Mouse (Mus musculus): Measurements from ENCODE around the gene Nf1. TPM values are rescaled to one million over a fixed set of nuclear protein-coding genes. Genes with fewer than 3 reads are reported as not detected.

The Nf1 gene
- total RNA-seq, 1 experiment from 2014 or later, result 71.1 TPM

DNA sequence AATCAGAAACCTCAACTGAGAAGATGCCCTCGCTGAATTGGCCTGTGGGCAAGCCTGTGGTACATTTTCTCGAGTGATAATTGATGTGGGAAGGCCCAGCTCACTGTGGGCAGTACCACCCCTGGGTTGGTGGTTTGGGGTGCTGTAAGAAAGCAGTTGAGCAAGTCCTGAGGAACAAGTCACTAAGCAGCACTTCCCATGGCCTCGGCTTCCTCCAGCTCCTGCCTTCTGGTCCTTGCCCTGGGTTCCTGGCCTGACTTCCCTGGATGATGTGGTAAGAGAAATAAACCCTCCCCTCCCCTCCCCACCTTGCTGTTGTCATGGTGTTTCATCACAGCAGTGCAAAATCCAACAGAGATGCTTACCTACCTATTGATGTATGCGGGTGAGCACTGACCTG is 11.4 kb upstream of the Nf1 start:
- no peak for DNase-seq

DNA sequence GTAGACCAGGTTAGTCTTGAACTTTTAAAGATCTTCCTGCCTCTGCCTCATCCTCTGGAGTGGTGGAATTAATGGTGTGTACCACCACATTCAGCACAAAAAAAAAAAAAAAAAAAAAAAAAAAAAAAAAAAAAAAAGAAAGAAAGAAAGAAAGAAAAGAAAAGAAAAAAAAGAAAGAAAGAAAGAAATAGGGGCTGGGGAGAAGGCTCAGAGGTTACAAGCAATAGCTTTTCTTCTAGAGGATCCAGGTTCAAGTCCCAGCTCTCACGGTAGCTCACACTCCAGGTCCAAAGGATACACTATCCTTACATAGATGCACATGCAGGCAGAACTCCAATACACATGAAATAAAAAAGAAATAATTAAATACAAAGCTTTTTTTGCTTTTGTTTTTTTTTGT is 9.9 kb upstream of the Nf1 start:
- DNase-seq, result no peak

GRCm38 (mm10) chr11:79335077-79335476 is 4.4 kb upstream of the Nf1 start:
- no peak for DNase-seq

DNA sequence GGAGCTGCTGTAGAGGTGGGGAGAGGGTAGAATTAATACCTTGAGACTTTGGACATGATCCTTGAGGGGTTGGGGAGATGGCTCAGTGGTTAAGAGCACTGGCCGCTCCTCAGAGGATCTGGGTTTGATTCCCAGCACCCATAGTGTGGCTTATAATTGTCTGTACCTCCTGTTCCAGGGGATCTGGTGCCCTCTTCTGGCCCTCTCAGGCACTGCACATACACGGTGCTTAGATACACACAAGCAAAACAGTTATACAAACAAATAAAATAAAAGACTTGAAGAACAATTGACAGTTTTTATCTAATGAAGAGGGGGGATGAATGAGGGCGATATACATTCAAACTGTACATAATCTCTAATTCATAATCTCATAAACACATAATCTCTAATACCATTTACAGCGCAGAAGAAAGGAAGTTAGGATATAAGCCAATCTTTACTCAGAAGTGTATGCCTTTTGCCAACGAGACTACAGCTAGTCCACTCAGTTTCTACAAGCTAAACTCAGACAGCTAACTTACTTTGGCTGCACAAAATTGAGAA is 2.7 kb upstream of the Nf1 start:
- DNase-seq, result no peak

- no peak for DNase-seq
Observed at GRCm38 (mm10) chr11:79338621-79339020, 872 bp upstream of the Nf1 start.

DNA sequence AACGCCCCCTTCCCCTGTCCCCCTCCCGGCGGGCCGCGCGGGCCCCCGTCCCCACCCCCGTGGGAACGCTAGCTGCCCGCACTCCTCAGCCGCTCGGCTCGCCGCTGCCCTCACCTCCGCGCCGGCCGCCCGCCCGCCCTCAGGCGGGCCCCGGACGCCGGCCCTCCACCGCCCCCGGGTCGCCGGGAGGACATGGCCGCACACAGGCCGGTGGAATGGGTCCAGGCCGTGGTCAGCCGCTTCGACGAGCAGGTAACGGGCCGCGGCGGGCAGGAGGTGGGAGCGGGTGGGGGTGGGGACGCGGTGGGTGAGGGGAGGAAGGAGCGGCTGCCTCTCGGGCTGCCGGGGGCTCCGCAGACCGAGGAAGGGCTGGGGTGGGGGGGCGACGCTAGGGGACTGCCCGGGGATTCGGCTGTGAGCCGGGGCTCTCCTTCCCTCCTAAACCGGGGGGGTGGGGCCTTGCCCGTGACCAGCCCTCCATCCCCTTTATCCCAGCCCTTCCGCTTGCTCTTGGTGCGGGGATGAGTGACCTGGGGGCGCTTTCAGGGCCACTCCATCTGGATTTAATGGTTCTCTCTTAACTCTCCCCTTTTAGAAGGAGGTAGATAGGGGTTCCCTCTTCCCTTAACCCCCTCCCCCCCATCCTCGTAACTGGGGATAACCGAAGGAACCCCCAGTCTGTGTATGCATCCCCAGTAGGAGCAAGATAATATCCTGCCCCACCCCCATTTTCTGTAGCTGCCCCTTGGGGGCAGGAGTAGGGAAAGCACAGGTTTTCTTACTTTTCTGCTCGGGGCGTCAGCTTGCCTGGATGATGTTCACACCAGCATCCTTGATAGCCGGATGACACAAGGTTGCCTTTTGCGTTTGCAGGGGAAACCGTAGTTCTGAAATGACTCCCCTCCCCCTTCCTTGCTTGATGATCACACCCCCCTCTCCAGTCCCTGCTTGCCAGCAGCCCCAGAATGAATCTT is 602 bp downstream of the Nf1 start:
- DNase-seq, result peak; percentile 39

DNA sequence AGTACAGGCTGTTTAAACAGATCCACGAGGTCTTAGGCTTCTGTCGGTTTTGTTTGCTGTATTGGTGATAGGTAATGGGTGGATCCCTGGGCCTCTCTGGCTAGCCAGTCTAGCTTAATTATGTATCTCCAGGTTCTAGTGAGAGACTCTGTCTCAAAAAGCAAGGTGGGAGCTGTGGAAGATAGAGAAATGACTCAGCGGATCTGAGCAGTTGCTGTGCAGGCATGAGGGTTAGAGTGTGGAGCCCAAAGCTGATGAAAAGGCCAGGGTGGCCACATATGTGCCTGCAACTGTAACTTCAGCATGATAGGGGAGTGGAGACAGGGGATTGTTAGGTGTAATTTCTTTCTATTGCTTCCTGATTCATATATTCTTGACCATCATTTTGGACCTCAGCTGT is 17.5 kb downstream of the Nf1 start:
- DNase-seq, result no peak

DNA sequence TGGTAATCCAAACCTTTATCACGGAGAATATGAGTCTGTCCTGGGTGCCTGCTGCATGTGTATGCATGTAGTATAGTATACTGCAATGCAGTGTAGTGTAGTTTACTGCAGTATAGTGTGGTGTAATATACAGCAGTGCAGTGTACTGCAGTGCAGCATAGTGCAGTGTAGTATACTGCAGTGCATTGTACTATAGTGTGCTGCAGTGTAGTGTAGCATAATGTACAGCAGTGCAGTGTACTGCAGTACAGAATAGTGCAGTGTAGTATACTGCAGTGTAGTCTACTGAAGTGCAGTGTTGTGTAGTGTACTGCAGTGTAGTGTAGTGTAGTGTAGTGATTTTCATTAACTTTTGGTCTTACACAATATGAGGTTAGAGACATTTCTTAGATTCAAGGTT is 17.9 kb downstream of the Nf1 start:
- no peak for DNase-seq

- no peak for DNase-seq
Observed at GRCm38 (mm10) chr11:79364956-79365355, 25.5 kb downstream of the Nf1 start.

GRCm38 (mm10) chr11:79366284-79366683 is 26.8 kb downstream of the Nf1 start:
- no peak for DNase-seq

GRCm38 (mm10) chr11:79373031-79373430 is 33.5 kb downstream of the Nf1 start:
- no peak for DNase-seq

- DNase-seq, result peak; percentile 91
Observed at GRCm38 (mm10) chr11:79398336-79398735, 58.8 kb downstream of the Nf1 start.

- DNase-seq, result no peak
Observed at GRCm38 (mm10) chr11:79403625-79404319, 64.3 kb downstream of the Nf1 start.

GRCm38 (mm10) chr11:79413761-79414513 is 74.4 kb downstream of the Nf1 start:
- no peak for DNase-seq

GRCm38 (mm10) chr11:79422496-79422895 is 83.0 kb downstream of the Nf1 start:
- DNase-seq, result no peak

- no peak for DNase-seq
Observed at GRCm38 (mm10) chr11:79426571-79426970, 87.1 kb downstream of the Nf1 start.

GRCm38 (mm10) chr11:79427638-79428037 is 88.1 kb downstream of the Nf1 start:
- no peak for DNase-seq

DNA sequence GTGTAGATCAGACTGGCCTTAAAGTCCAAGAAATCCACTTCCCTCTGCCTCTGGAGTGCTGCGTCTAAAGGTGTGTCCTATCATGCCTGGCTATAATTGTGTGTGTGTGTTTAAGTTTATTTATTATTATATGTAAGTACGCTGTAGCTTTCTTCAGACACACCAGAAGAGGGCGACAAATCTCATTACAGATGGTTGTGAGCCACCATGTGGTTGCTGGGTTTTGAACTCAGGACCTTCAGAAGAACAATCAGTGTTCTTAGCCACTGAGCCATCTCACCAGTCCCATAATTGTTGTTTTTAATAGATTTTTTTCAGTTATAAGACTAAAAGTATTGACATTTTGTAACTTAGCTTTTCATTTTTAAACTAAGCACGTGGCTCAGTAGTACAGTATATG is 95.8 kb downstream of the Nf1 start:
- DNase-seq, result no peak

DNA sequence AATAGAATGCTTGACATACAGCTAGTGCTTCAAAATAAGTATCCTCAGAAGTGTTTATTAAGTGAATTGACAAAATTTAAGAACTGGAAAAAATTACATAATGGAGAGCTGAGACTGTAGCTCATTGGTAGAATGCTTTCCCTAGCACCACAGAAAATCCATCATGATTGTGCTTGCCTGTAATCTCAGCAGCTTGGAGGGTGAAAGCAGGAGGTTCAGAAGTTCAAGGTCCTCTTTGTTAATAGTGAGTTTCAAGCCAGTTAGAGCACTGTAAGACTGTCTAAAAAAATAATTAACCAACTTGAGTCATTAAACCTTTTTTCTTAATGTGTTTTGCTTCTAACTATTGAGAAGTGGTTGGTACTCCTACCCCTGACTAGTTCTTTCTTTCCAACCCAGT is 108.9 kb downstream of the Nf1 start:
- DNase-seq, result no peak

DNA sequence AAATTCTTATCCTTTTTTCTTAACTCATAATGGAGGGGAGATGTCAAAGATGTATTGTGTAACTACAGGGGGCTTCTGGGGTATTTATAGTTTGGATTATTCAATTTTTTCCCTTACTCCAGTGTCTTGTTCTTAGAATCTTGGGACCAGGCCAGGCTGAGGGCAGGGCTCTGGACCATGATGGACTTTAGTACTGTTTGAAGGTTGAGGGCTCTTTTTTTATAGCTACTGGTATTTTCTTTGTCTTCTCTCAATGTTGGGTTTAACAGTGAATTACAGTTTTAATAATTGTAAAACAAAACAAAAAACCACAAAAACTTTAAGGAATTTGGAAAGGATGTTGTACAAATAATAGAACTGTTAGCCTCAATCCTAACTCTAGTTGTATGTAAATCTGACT is 113.5 kb downstream of the Nf1 start:
- no peak for DNase-seq

GRCm38 (mm10) chr11:79457928-79458327 is 118.4 kb downstream of the Nf1 start:
- peak; percentile 18 for DNase-seq

- DNase-seq, result no peak
Observed at GRCm38 (mm10) chr11:79459846-79460245, 120.4 kb downstream of the Nf1 start.

All from adrenal gland, postnatal 25 days (tissue).